Mouse (Mus musculus) kidney, embryonic 16.5 days (tissue): ENCODE data around the gene Xiap. TPM values are rescaled to one million over a fixed set of nuclear protein-coding genes. Genes with fewer than 3 reads are reported as not detected.

ENCODE experiments used
- ATAC-seq: fragments of 200-750 bp; cut with Nextera tagmentation; 2 replicates; pipeline ENCODE4 v1.8.0; 2017; ENCODE audit warnings: moderate TSS enrichment; ENCODE audit not compliant: low FRiP score, low TSS enrichment
- H3K27ac ChIP-seq: fragments of 300-500 bp; sonication (generic); 2 replicates; pipeline ENCODE4 v1.5.1; 2014; ENCODE audit warnings: low read length
- H3K27me3 ChIP-seq: fragments of 300-500 bp; sonication (generic); 2 replicates; pipeline ENCODE4 v1.6.1; 2014; ENCODE audit warnings: low read length, control low read depth, mixed read lengths; ENCODE audit not compliant: insufficient read depth
- H3K36me3 ChIP-seq: fragments of 300-500 bp; sonication (generic); 2 replicates; pipeline ENCODE4 v1.6.1; 2014; ENCODE audit warnings: low read length, control low read depth, mixed read lengths; ENCODE audit not compliant: insufficient read depth
- H3K4me1 ChIP-seq: fragments of 300-500 bp; sonication (generic); 2 replicates; pipeline ENCODE4 v1.6.1; 2014; ENCODE audit warnings: low read length, control low read depth, mixed read lengths; ENCODE audit not compliant: insufficient read depth
- H3K4me2 ChIP-seq: fragments of 300-500 bp; sonication (generic); replicated peaks from 2 replicates; pipeline ENCODE4 v1.6.1; 2014; ENCODE audit warnings: low read depth, low read length
- H3K4me3 ChIP-seq: fragments of 300-500 bp; sonication (generic); 2 replicates; pipeline ENCODE4 v1.5.1; 2014; ENCODE audit warnings: mild to moderate bottlenecking, low read length
- H3K9ac ChIP-seq: fragments of 300-500 bp; sonication (generic); replicated peaks from 2 replicates; pipeline ENCODE4 v1.6.1; 2014; ENCODE audit warnings: low read length
- H3K9me3 ChIP-seq: fragments of 300-500 bp; sonication (generic); 2 replicates; pipeline ENCODE4 v1.6.1; 2016; ENCODE audit warnings: low read length, control low read depth
- WGBS: fragments of 180-500 bp; shearing (Covaris S2); extraction: QIAGEN DNeasy Blood & Tissue Kit; methylation state at CpG from one replicate; pipeline ENCODE4 v1.1.7; 2014; 5-methylcytosine and 5-hydroxymethylcytosine counted together
- polyA plus RNA-seq: library from polyadenylated mRNA; unstranded; fragments of >200 nt; fragmentation: Nextera tagmentation; extraction: Ambion mirVana; gene quantifications from 2 replicates; pipeline ENCODE4 v1.2.1, GENCODE M21; 2015

The Xiap gene
- polyA plus RNA-seq, 1 experiment from 2014 or later = 12.0 TPM

GRCm38 (mm10) chrX:42068201-42068874, 8.9 kb downstream of the Xiap start:
- H3K36me3 ChIP-seq = no peaks in the 10 kb centered on the region
- peak overlapping the region; percentile 55 for H3K4me3 ChIP-seq
- peak overlapping the region; percentile 55 for H3K4me2 ChIP-seq
- H3K9me3 ChIP-seq = no peaks in the 10 kb centered on the region
- H3K27me3 ChIP-seq = no peaks in the 10 kb centered on the region
- WGBS = 25% methylated on average over 32 of the region's 37 CpGs
- ATAC-seq = peak; percentile 94
- peaks cover 5% of the 10 kb centered on the region; the same call in 1 of the 2 replicates for H3K4me1 ChIP-seq
- peak overlapping the region; percentile 94 for H3K27ac ChIP-seq
- H3K9ac ChIP-seq = peak overlapping the region; percentile 69

- Histone ChIP-seq H3K9me3 (no peaks in the 10 kb centered on the region), H3K4me1 (peaks cover 5% of the 10 kb centered on the region; the same call in 1 of the 2 replicates), H3K9ac (peak overlapping the region; percentile 69), H3K27ac (peak overlapping the region; percentile 94), H3K4me3 (peak overlapping the region; percentile 55), H3K36me3 (no peaks in the 10 kb centered on the region), H3K4me2 (peak overlapping the region; percentile 55), H3K27me3 (no peaks in the 10 kb centered on the region)
- WGBS = 15% methylated on average over 3 of the region's 3 CpGs
- ATAC-seq = peak; percentile 40
Observed at GRCm38 (mm10) chrX:42068875-42069257, 9.4 kb downstream of the Xiap start.

- H3K9me3 ChIP-seq = no peaks in the 10 kb centered on the region
- H3K36me3 ChIP-seq = no peaks in the 10 kb centered on the region
- no peak overlapping the region for H3K4me2 ChIP-seq
- no peaks in the 10 kb centered on the region for H3K4me1 ChIP-seq
- H3K27me3 ChIP-seq = no peaks in the 10 kb centered on the region
- no peak overlapping the region for H3K27ac ChIP-seq
- H3K4me3 ChIP-seq = no peak overlapping the region
- no peak overlapping the region for H3K9ac ChIP-seq
- 66% methylated on average over 8 of the region's 8 CpGs for WGBS
- no peak for ATAC-seq
Observed at GRCm38 (mm10) chrX:42087731-42088130, 28.3 kb downstream of the Xiap start.

- Histone ChIP-seq H3K27ac (no peak overlapping the region), H3K9ac (no peak overlapping the region), H3K9me3 (no peaks in the 10 kb centered on the region), H3K36me3 (no peaks in the 10 kb centered on the region), H3K27me3 (no peaks in the 10 kb centered on the region), H3K4me3 (no peak overlapping the region), H3K4me2 (no peak overlapping the region), H3K4me1 (no peaks in the 10 kb centered on the region)
- ATAC-seq = no peak
- 79% methylated on average over 5 of the region's 5 CpGs for WGBS
Observed at GRCm38 (mm10) chrX:42088136-42088535, 28.7 kb downstream of the Xiap start.

- no peaks in the 10 kb centered on the region for H3K4me1 ChIP-seq
- H3K9me3 ChIP-seq = peaks cover 4% of the 10 kb centered on the region; the same call in 1 of the 2 replicates
- no peak overlapping the region for H3K27ac ChIP-seq
- H3K4me3 ChIP-seq = no peak overlapping the region
- no peak for ATAC-seq
- H3K4me2 ChIP-seq = no peak overlapping the region
- WGBS = 87% methylated on average over 6 of the region's 6 CpGs
- peaks cover 25% of the 10 kb centered on the region for H3K36me3 ChIP-seq
- H3K27me3 ChIP-seq = no peaks in the 10 kb centered on the region
- no peak overlapping the region for H3K9ac ChIP-seq
Observed at GRCm38 (mm10) chrX:42107137-42107536, 47.7 kb downstream of the Xiap start.

GRCm38 (mm10) chrX:42110585-42110984, 51.1 kb downstream of the Xiap start:
- 69% methylated on average over 1 of the region's 1 CpGs for WGBS
- no peak overlapping the region for H3K27ac ChIP-seq

GRCm38 (mm10) chrX:42119442-42120048, 60.1 kb downstream of the Xiap start:
- Histone ChIP-seq H3K36me3 (no peaks in the 10 kb centered on the region), H3K27ac (no peak overlapping the region), H3K4me3 (no peak overlapping the region), H3K4me1 (no peaks in the 10 kb centered on the region), H3K9ac (no peak overlapping the region), H3K9me3 (no peaks in the 10 kb centered on the region), H3K27me3 (no peaks in the 10 kb centered on the region), H3K4me2 (no peak overlapping the region)
- ATAC-seq = no peak
- 81% methylated on average over 6 of the region's 6 CpGs for WGBS

More at GRCm38 (mm10) chrX:42110585-42110984, 51.1 kb downstream of the Xiap start:
- Histone ChIP-seq H3K36me3 (peaks cover 11% of the 10 kb centered on the region), H3K9me3 (peaks cover 4% of the 10 kb centered on the region; the same call in 1 of the 2 replicates), H3K4me3 (no peak overlapping the region), H3K27me3 (no peaks in the 10 kb centered on the region), H3K4me1 (no peaks in the 10 kb centered on the region), H3K4me2 (no peak overlapping the region), H3K9ac (no peak overlapping the region)
- ATAC-seq = no peak

GRCm38 (mm10) chrX:42124963-42125697, 65.7 kb downstream of the Xiap start:
- 0 out of 2 replicates have a peak, but pooled peaks cover 9% of the 10 kb centered on the region for H3K9me3 ChIP-seq
- H3K9ac ChIP-seq = no peak overlapping the region
- H3K4me3 ChIP-seq = no peak overlapping the region
- H3K27ac ChIP-seq = no peak overlapping the region
- no peak overlapping the region for H3K4me2 ChIP-seq
- no peak for ATAC-seq
- WGBS = 83% methylated on average over 5 of the region's 5 CpGs
- H3K36me3 ChIP-seq = no peaks in the 10 kb centered on the region
- H3K27me3 ChIP-seq = no peaks in the 10 kb centered on the region
- H3K4me1 ChIP-seq = no peaks in the 10 kb centered on the region

- Histone ChIP-seq H3K9me3 (no peaks in the 10 kb centered on the region), H3K4me1 (no peaks in the 10 kb centered on the region), H3K9ac (no peak overlapping the region), H3K4me3 (no peak overlapping the region), H3K27me3 (no peaks in the 10 kb centered on the region), H3K36me3 (no peaks in the 10 kb centered on the region), H3K27ac (0 out of 2 replicates have a peak overlapping the region, but pooled peaks have one; percentile 18), H3K4me2 (no peak overlapping the region)
- ATAC-seq = no peak
- 49% methylated on average over 9 of the region's 9 CpGs for WGBS
Observed at GRCm38 (mm10) chrX:42139882-42140281, 80.4 kb downstream of the Xiap start.
